Mouse (Mus musculus): ENCODE measurements around the gene Spred1.
A peak's percentile ranks its signal among the peaks of the same experiment; 100 is the strongest.

The Spred1 gene

GRCm38 (mm10) chr2:117121212-117121983 lies at the start of gene Spred1:
Gene Spred1 (plus strand): TSS chr2:117121374.
- DNase-seq (ENCODE audit: low spot score) = peak; percentile 34

DNA sequence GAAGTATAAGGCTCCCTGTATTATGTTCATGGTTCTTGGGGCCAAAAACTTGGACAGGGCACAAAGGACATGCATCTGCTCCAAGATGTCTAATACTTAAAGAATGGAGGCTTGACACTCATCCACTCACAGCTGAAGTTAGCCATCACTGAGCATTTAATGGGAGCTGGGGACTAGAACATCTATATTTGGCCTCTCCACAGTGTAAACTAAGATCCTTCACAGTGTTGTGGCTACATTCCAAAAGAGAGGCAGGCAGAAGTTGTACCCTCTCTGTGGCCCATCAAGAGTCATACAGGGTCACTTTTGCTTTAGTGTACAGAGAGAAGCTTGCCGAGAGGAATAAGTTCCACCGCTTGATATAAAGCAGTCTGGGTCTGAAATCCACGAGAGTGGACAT lies 49.6 kb upstream of the Spred1 start:
- DNase-seq (ENCODE audit: low spot score) = no peak

GRCm38 (mm10) chr2:117078711-117079110 lies 42.5 kb upstream of the Spred1 start:
- no peak for DNase-seq (ENCODE audit: low spot score)

DNA sequence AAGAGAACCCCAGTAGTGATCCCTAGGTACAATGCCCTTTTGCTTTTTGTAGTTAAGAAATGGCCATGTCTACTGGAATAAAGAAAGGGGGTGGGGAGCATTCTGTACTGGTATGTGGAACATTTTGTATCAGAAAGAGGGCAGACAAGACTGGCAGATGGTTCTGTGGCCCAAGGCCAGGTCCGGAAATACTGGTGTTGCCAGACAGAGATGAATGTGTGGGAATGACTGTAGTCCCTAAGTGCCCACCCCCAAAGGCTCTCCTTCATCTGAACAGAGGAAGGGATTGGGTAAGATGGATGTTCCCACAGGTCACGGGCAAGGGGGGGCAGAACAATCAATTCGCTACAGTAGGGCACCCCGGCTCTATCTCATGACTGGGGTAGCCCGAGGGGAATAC lies 41.6 kb upstream of the Spred1 start:
- DNase-seq (ENCODE audit: low spot score) = no peak

DNA sequence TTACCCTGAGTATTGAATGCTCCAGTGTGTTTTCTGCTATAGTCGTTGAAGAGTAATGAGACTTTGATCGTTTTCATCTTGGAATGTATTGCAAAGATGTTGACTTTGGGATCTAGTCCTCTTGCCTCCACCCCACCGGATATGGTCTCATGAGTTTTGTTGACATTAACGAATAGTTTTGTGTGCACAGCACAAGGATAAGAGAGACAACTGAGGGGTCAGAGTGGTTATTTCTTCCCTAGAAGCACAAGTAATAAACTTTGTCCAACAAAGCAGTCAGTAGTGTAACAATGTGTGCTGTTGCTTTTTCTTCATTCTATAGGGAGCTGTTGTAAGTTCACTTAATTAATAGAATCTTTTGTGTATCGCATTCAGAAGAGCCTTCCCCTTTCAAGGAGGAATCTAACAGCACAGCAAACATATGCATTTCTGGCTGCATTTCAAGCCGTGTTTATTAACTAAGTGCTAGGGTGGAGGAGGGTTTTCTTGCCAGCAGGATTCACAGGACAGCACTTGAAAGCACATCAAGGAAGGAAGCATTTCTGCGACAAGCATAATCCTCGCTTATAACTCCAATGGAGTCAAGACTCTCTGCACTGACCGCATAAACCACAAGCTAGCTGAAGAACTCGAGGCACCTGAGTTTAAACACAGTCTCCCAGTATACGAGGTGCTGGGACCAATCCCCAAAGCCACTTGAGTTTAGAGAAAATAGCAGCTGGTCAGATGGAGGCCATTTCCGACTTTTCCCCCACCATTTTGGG lies 35.0 kb upstream of the Spred1 start:
- no peak for DNase-seq (ENCODE audit: low spot score)

DNA sequence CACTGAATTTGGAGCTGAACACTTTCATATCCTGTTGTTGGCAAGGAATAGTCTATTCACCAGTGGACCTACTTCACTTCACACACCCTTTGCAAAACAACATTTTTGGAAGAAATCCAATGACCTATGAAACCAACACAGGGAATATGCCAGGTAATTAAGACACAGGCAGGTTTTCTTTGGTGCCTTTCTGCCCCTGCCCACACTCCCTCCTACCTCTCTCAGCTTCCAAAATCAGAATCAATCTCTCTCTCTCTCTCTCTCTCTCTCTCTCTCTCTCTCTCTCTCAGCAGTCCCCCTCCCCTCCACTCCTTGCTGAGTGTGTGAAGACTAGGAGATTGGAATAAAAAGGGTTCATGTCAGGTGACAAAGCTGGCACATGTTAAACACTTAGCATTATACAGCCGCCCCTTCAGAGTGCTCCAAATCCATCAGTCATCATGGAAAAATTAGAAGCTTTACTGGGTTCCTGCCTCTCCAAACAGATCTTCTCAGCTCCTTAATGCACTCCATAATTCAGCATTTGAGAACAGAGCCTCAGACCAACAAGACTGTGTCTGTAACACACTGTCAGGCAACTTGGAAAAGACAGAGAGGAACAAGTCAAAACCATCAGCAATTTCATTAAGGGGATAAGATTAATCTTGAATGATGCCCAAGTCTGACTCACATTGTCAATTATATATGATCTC lies 34.3 kb upstream of the Spred1 start:
- no peak for DNase-seq (ENCODE audit: low spot score)

DNA sequence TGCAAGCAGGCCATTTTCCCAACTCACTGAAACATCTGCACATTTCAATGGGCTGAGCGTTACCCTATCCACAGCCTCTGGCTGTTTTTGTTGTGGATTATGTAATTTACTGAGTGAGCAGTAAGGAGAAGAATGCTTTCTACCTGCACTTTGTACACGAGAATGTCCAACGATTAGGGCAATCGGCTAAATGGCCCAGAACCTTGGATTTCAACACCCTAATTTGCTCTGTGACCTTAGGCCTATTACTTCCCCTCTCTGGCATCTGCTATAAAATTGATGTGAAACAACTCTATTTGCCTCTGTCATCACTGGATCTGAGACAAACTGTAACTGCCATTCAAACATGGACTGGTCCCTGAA lies 33.7 kb upstream of the Spred1 start:
- peak; percentile 43 for DNase-seq (ENCODE audit: low spot score)

- DNase-seq (ENCODE audit: low spot score) = no peak
These were observed 31.7 kb upstream of the Spred1 start for GRCm38 (mm10) chr2:117089482-117089881.

- DNase-seq (ENCODE audit: low spot score) = no peak
These were observed 31.1 kb upstream of the Spred1 start for GRCm38 (mm10) chr2:117090061-117090460.

DNA sequence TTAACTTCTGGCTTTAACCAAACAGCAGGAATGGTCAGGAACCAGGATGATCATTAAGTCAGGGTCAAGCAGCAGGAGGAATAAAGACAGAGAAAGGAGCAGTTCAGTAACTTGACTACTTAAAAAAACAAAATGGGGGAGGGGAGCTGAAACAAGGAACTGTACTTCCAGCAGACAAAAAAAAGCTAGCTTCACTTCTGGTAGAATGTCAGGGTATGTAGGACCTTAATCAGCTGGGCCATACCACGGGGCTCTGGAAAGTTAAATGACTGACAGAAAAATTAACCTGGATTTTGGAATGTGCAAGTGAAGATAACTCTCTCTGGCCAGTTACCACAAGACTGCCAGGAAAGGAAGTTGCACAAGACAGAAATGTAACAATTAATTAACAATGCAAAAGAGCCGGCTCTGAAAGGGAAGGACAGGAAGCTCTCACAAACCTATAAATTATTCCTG lies 28.2 kb upstream of the Spred1 start:
- no peak for DNase-seq (ENCODE audit: low spot score)

DNA sequence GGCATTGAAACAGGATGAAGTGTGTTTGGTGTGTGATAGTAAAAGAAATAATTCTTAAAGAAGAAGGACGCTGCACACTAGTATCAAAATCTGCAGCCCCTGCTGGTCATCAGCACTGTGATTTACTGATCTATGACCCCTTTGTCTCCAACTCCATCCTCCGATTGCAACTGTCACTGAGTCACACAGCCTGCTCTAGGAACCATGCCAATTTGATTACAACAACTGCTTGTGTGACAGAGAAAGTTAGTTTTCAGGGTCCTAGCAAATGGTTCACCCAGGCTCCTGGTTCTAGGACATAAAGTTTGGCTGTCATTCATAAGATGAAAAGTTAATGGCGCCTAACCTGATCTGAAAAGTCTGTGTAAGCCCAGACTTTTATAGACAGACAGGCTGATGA lies 25.7 kb upstream of the Spred1 start:
- DNase-seq (ENCODE audit: low spot score) = peak; percentile 45

- no peak for DNase-seq (ENCODE audit: low spot score)
These were observed 23.9 kb upstream of the Spred1 start for GRCm38 (mm10) chr2:117097305-117097704.

DNA sequence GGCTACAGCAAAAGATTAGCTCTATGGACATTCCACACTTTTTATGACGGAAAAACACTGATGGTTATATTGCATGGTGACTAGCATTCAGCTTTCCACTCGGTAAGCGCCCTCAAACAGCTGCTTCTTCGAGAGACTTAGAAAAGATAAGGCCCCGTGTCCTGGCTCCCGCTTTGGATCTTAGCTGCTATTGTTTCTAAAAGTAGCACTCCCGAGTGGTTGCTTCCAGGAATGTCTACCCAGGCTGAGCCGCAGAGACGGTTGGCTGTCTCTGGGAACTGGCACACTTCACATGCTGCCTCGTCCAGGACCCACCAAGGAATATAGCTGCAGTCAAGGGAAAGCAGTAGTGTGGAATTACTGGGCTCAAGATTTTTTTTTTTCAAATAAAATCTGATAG lies 21.9 kb upstream of the Spred1 start:
- DNase-seq (ENCODE audit: low spot score) = no peak

DNA sequence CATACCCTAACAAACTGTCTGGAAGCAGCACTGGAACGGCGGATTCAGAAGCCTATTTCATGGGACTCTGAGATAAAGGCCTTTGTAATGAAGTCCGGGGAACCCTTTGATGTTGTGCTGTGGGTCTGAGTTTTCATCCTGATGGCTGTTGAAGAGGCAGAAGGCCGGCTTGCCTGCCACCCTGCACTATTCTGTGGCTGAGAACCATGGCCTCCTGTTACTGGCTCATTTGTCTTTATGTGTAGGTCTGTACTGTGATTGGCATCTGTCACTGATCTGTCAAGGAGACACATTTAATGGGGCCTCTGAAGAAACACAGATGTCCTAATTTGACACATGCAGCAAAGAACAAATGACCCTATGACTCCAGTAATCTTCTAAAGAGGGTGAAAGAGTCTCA lies 17.7 kb upstream of the Spred1 start:
- DNase-seq (ENCODE audit: low spot score) = no peak

GRCm38 (mm10) chr2:117105407-117105806 lies 15.8 kb upstream of the Spred1 start:
- DNase-seq (ENCODE audit: low spot score) = no peak

GRCm38 (mm10) chr2:117108059-117108458 lies 13.1 kb upstream of the Spred1 start:
- no peak for DNase-seq (ENCODE audit: low spot score)

- no peak for DNase-seq (ENCODE audit: low spot score)
These were observed 11.9 kb upstream of the Spred1 start for GRCm38 (mm10) chr2:117109296-117109695.

DNA sequence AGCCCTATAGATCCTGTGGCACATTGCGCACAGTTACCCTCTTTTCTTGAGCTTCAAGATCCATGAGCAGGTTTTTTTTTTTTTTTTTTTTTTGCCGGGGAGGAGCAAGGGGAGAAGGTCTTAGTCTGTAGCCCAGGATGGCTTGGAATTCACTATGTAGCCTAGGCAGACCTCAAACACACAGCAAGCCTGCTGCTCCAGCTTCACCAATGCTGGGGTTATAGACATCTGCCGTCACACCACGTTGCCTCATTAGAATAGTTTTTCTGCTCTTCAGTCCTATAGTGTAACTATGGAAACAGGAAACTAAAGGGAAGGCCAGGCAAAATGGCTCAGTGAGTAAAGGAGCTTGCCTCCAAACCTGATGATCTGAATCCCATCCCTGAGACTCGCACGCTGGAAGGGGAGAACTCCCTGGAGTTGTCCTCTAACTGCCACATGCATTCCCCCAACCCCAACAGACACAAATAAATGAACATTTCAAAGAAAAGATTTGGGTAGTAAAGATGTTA lies 10.8 kb upstream of the Spred1 start:
- DNase-seq (ENCODE audit: low spot score) = no peak

DNA sequence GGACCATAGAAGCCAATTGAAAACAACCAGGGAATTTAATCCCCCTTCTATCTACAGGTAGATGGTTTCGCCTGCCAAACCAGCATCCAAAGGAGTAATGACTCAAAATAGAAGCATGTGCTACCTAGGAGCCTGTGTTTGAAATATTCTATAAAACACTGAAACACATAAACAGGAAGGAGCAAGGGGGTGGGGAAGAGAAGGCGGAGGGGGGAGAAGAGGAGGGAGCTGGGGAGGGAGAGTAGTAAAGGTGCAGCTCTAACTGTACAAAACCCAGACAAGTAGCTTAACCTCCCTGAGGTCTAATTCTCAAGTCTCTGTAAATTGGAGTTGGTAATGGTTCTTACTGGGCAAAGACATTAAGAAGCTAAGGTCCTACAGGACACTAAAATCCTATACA lies 7.9 kb upstream of the Spred1 start:
- no peak for DNase-seq (ENCODE audit: low spot score)

GRCm38 (mm10) chr2:117113762-117114161 lies 7.4 kb upstream of the Spred1 start:
- no peak for DNase-seq (ENCODE audit: low spot score)

DNA sequence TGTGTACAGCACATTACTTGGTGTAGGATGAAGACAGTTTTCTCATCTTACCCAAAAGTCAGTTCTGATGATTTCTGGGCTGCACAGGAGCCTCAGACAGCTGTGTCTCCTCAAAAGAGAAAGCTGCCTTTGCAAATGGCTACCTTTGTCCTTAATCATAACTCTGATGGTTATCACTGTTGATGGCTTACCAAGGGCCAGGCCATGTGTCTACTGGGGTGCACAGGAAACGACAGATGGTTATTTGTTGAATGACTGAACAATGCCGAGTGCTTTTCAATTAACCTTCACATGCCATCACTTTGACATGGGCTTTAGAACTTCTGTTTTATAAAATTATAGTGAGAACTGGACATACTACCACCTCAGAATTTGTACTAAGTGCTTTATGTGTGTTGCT lies 2.7 kb upstream of the Spred1 start:
- no peak for DNase-seq (ENCODE audit: low spot score)

Measured in adipocyte (in vitro differentiated cells).